Mouse (Mus musculus) neural tube, embryonic 11.5 days (tissue): ENCODE results near the gene Cntrob. TPM values are rescaled to one million over a fixed set of nuclear protein-coding genes. Genes with fewer than 3 reads are reported as not detected.

Experiments
- ATAC-seq: fragments of 200-750 bp; cut with Nextera tagmentation; 2 replicates; pipeline ENCODE4 v1.8.0; 2017; ENCODE audit warnings: moderate number of reproducible peaks, mild to moderate bottlenecking, moderate TSS enrichment, moderate library complexity; ENCODE audit not compliant: insufficient read depth, low FRiP score, low TSS enrichment
- DNase-seq: peaks from one replicate; pipeline ENCODE4 v3.0.0-alpha.2; 2015; ENCODE audit warnings: low spot score
- H3K27ac ChIP-seq: fragments of 300-500 bp; sonication (generic); 2 replicates; pipeline ENCODE4 v1.5.1; 2014; ENCODE audit warnings: low read depth, mild to moderate bottlenecking, low read length
- H3K27me3 ChIP-seq: fragments of 300-500 bp; sonication (generic); 2 replicates; pipeline ENCODE4 v1.6.1; 2014; ENCODE audit warnings: mild to moderate bottlenecking, low read length, mixed read lengths; ENCODE audit not compliant: control insufficient read depth, insufficient read depth
- H3K36me3 ChIP-seq: fragments of 300-500 bp; sonication (generic); 2 replicates; pipeline ENCODE4 v1.6.1; 2014; ENCODE audit warnings: mild to moderate bottlenecking, low read length, moderate library complexity, mixed read lengths; ENCODE audit not compliant: control insufficient read depth, insufficient read depth
- H3K4me1 ChIP-seq: fragments of 300-500 bp; sonication (generic); 2 replicates; pipeline ENCODE4 v1.6.1; 2014; ENCODE audit warnings: low read length, mixed read lengths; ENCODE audit not compliant: control insufficient read depth, insufficient read depth
- H3K4me2 ChIP-seq: fragments of 300-500 bp; sonication (generic); 2 replicates; pipeline ENCODE4 v1.6.1; 2014; ENCODE audit warnings: low read depth, mild to moderate bottlenecking, moderate library complexity
- H3K4me3 ChIP-seq: fragments of 300-500 bp; sonication (generic); 2 replicates; pipeline ENCODE4 v1.5.1; 2014; ENCODE audit warnings: low read depth, low read length
- H3K9ac ChIP-seq: fragments of 300-500 bp; sonication (generic); 2 replicates; pipeline ENCODE4 v1.6.1; 2014; ENCODE audit warnings: mild to moderate bottlenecking, low read length
- H3K9me3 ChIP-seq: fragments of 300-500 bp; sonication (generic); 2 replicates; pipeline ENCODE4 v1.6.1; 2016; ENCODE audit warnings: low read length; ENCODE audit not compliant: control insufficient read depth
- WGBS: fragments of 180-500 bp; shearing (Covaris S2); extraction: QIAGEN DNeasy Blood & Tissue Kit; methylation state at CpG from one replicate; pipeline ENCODE4 v1.1.7; 2014; 5-methylcytosine and 5-hydroxymethylcytosine counted together
- polyA plus RNA-seq: library from polyadenylated mRNA; unstranded; fragments of >200 nt; fragmentation: Nextera tagmentation; extraction: Ambion mirVana; gene quantifications from 2 replicates; pipeline ENCODE4 v1.2.1, GENCODE M21; 2014

The Cntrob gene
- polyA plus RNA-seq, 1 experiment from 2014 or later = 23.5 TPM

- 66% methylated on average over 7 of the region's 7 CpGs for WGBS
- no peak for DNase-seq
Observed at GRCm38 (mm10) chr11:69362021-69362420, 38.4 kb upstream of the Cntrob start.

GRCm38 (mm10) chr11:69357690-69358089 lies 34.1 kb upstream of the Cntrob start:
- Histone ChIP-seq H3K27me3 (no peaks in the 10 kb centered on the region), H3K27ac (no peak overlapping the region), H3K4me2 (no peak overlapping the region), H3K4me3 (no peak overlapping the region), H3K9me3 (no peaks in the 10 kb centered on the region), H3K36me3 (peaks cover 43% of the 10 kb centered on the region), H3K9ac (no peak overlapping the region), H3K4me1 (no peaks in the 10 kb centered on the region)
- WGBS = 93% methylated on average over 12 of the region's 12 CpGs
- ATAC-seq (no peak), DNase-seq (no peak)

More at GRCm38 (mm10) chr11:69362021-69362420, 38.4 kb upstream of the Cntrob start:
- H3K4me2 ChIP-seq = no peak overlapping the region
- H3K4me1 ChIP-seq = peaks cover 19% of the 10 kb centered on the region
- H3K9me3 ChIP-seq = no peaks in the 10 kb centered on the region
- H3K36me3 ChIP-seq = peaks cover 34% of the 10 kb centered on the region
- no peak overlapping the region for H3K9ac ChIP-seq
- no peak overlapping the region for H3K27ac ChIP-seq
- H3K4me3 ChIP-seq = no peak overlapping the region
- ATAC-seq = no peak
- H3K27me3 ChIP-seq = no peaks in the 10 kb centered on the region

- ATAC-seq = no peak
- peaks cover 37% of the 10 kb centered on the region for H3K36me3 ChIP-seq
- DNase-seq = no peak
- H3K4me2 ChIP-seq = no peak overlapping the region
- no peak overlapping the region for H3K27ac ChIP-seq
- H3K9ac ChIP-seq = no peak overlapping the region
- H3K4me3 ChIP-seq = no peak overlapping the region
- no peaks in the 10 kb centered on the region for H3K27me3 ChIP-seq
- H3K4me1 ChIP-seq = no peaks in the 10 kb centered on the region
- H3K9me3 ChIP-seq = no peaks in the 10 kb centered on the region
- WGBS = 93% methylated on average over 5 of the region's 5 CpGs
Observed at GRCm38 (mm10) chr11:69356544-69356943, 33.0 kb upstream of the Cntrob start.

GRCm38 (mm10) chr11:69346441-69346840 lies 22.9 kb upstream of the Cntrob start:
- no peak overlapping the region for H3K27ac ChIP-seq
- H3K4me2 ChIP-seq = no peak overlapping the region
- no peak overlapping the region for H3K9ac ChIP-seq
- peaks cover 39% of the 10 kb centered on the region for H3K36me3 ChIP-seq
- no peaks in the 10 kb centered on the region for H3K4me1 ChIP-seq
- 91% methylated on average over 26 of the region's 26 CpGs for WGBS
- H3K4me3 ChIP-seq = no peak overlapping the region
- no peaks in the 10 kb centered on the region for H3K27me3 ChIP-seq
- no peak for ATAC-seq
- DNase-seq = no peak
- H3K9me3 ChIP-seq = no peaks in the 10 kb centered on the region

GRCm38 (mm10) chr11:69340161-69341131 lies 16.9 kb upstream of the Cntrob start, which contains the start of gene Rnf227:
Gene Rnf227 (plus strand): TSS chr11:69340461.
- 2% methylated on average over 98 of the region's 99 CpGs for WGBS
- Histone ChIP-seq H3K4me2 (peak within 1 kb of the TSS; percentile 66), H3K27me3 (0 out of 2 replicates have a peak, but pooled peaks cover 4% of the 10 kb centered on the region), H3K4me1 (peaks cover 3% of the 10 kb centered on the region; the same call in 1 of the 2 replicates), H3K27ac (peak within 1 kb of the TSS; percentile 61), H3K4me3 (peak within 1 kb of the TSS; percentile 42), H3K36me3 (peaks cover 15% of the 10 kb centered on the region), H3K9me3 (no peaks in the 10 kb centered on the region), H3K9ac (peak within 1 kb of the TSS; percentile 63)
- ATAC-seq = peak; percentile 75
- peak; percentile 86 for DNase-seq

GRCm38 (mm10) chr11:69334796-69335195 lies 11.2 kb upstream of the Cntrob start:
- Histone ChIP-seq H3K27me3 (0 out of 2 replicates have a peak, but pooled peaks cover 4% of the 10 kb centered on the region), H3K9me3 (no peaks in the 10 kb centered on the region), H3K4me1 (peaks cover 7% of the 10 kb centered on the region), H3K9ac (no peak overlapping the region), H3K36me3 (no peaks in the 10 kb centered on the region), H3K4me2 (no peak overlapping the region), H3K4me3 (no peak overlapping the region), H3K27ac (no peak overlapping the region)
- 69% methylated on average over 4 of the region's 4 CpGs for WGBS
- ATAC-seq (no peak), DNase-seq (no peak)

- 63% methylated on average over 3 of the region's 3 CpGs for WGBS
- ATAC-seq (no peak), DNase-seq (no peak)
- Histone ChIP-seq H3K27me3 (no peaks in the 10 kb centered on the region), H3K4me3 (no peak overlapping the region), H3K36me3 (no peaks in the 10 kb centered on the region), H3K4me1 (peaks cover 7% of the 10 kb centered on the region), H3K27ac (no peak overlapping the region), H3K9me3 (no peaks in the 10 kb centered on the region), H3K4me2 (no peak overlapping the region), H3K9ac (no peak overlapping the region)
Observed at GRCm38 (mm10) chr11:69333922-69334321, 10.3 kb upstream of the Cntrob start.

GRCm38 (mm10) chr11:69332713-69333253 lies 9.2 kb upstream of the Cntrob start:
- no peak for DNase-seq
- Histone ChIP-seq H3K4me3 (peak overlapping the region; percentile 35), H3K36me3 (no peaks in the 10 kb centered on the region), H3K9me3 (no peaks in the 10 kb centered on the region), H3K9ac (peak overlapping the region; percentile 56; the same call in 1 of the 2 replicates), H3K27ac (no peak overlapping the region), H3K4me1 (peaks cover 7% of the 10 kb centered on the region), H3K4me2 (peak overlapping the region; percentile 54), H3K27me3 (peaks cover 5% of the 10 kb centered on the region)
- ATAC-seq = no peak
- WGBS = 15% methylated on average over 8 of the region's 8 CpGs
